Mouse (Mus musculus): Measurements from ENCODE around the gene Tsga13. TPM values are rescaled to one million over a fixed set of nuclear protein-coding genes. Genes with fewer than 3 reads are reported as not detected.
A peak's percentile ranks its signal among the peaks of the same experiment; 100 is the strongest.

Tsga13 gene
- total RNA-seq, 2 experiments from 2014 or later, result 0.21 to 0.77 TPM

DNA sequence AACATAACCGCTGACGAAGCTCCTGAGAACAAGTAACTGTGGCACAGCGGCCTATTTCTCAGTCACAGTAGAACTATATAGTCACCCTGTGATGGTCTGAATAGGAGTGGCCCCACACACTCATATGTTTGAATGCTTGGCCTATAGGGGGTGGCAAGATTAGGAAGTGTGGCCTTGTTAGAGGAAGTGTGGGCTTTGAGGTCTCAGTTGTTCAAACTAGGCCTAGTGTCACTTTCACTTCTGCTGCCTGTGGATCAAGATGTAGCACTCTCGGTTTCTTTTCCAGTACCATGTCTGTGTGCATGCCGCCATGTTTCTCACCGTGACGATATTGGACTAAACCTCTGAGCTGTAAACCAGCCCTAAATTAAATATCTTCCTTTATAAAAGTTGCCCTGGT is 59.4 kb downstream of the Tsga13 start:
- no peak for DNase-seq

DNA sequence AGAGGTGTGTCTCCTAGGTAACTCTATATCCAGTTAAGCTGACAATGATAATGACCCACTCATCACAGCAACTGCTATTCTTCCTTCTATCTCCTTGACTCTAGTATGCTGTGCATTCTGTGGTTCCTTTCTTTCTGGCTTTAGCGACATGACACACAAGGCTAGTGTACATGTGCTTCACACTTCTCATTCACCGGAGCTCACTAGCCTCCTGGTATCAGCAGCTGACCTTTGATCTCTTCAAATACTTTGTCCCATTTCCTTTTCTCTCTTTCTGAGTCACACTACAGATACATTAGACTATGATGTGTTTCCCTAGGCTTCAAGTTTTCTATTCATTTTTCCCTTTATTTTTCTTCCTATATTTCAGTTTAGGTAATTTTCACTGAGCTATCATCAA is 60.2 kb downstream of the Tsga13 start:
- no peak for DNase-seq

DNA sequence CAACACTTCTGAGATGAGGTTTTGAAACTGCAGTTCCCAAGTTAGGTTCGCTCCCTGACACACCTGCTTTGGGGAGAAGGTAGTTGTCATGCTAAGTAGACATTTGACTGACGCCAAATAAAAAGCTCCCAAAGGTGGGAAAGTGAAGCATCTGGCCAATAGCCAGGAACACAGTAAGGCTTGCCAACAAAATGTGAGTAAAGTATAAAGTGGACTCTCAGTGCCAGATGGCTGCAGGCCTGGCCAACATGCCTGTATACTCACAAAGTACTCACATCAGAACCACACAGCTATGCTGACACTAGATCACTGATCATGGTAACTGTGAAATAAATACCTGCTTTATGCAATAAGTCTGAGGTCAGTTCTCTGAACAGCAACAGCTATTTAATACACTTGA is 65.6 kb downstream of the Tsga13 start:
- peak; percentile 7 for DNase-seq

Other genes starting within 250 kb of the Tsga13 start
- 1 to 10 TPM; 3.4 to 3.7 TPM for gene Cep41, start 221.8 kb downstream of the Tsga13 start, total RNA-seq (2021)
- 100 to 1,000 TPM; 211 to 268 TPM for gene Mest, start 192.0 kb downstream of the Tsga13 start, total RNA-seq (2021)
- 10 to 100 TPM; 31.0 to 32.3 TPM for gene Copg2, start 18.8 kb downstream of the Tsga13 start, total RNA-seq (2021)
- gene Klf14, start 43.5 kb upstream of the Tsga13 start, total RNA-seq (2021), result 1 to 10 TPM; 2.8 to 4.2 TPM

All from gastrocnemius, postnatal 10 days (tissue).